8 mouse cellular contexts compared by ENCODE assay signal in the genomic region with DNA sequence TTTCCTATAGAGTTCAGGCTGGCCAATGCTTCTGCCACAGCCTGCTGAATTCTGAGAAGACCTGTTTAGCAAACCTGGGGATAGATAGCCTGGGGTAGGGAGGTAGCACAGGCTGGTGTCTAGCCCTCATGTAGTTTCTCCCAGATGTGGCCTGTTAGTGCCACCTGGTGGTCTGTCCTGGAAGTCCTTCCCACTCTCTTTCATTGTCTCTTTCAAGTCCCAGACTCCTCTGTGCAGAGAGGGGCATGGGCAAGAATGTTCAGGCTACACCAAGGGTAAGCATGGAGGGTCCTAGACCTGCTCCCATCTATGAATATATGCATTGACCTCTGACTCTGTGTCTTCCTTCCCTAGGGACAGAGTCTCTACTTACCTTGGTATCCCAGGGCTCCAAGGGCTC. TPM values are rescaled to one million over a fixed set of nuclear protein-coding genes. Genes with fewer than 3 reads are reported as not detected.
DNase-seq lines count a peak whose midpoint lies in the region; ATAC-seq lines count a peak whose summit lies in the region.

No protein-coding gene starts in this region.

- DNase-seq in 416B (ENCODE audit: low read depth), result peak; percentile 80
- DNase-seq in adrenal gland, adult 8-10 months, result peak; percentile 64
- peak; percentile 84 for DNase-seq in embryonic facial prominence, embryonic 10.5 days (ENCODE audit: low spot score)
- peak; percentile 74 for DNase-seq in liver, embryonic 11.5 days (ENCODE audit: low spot score)
- peak; percentile 67 to 80 for DNase-seq in natural killer cell, adult 2 months (ENCODE audit: low spot score in 2 of 2)
- DNase-seq in splenic B cell, adult 2 months (ENCODE audit: low read depth, low spot score), result peak; percentile 89

- peaks cover 2% of the 10 kb centered on the region for H3K4me1 ChIP-seq in embryonic facial prominence, embryonic 10.5 days
- H3K4me1 ChIP-seq in heart, embryonic 12.5 days (replicated peaks), result peaks cover 1% of the 10 kb centered on the region; the same call in 1 of the 2 replicates
- H3K4me1 ChIP-seq in kidney, embryonic 16.5 days (ENCODE audit: insufficient read depth, low read length), result peaks cover 2% of the 10 kb centered on the region; the same call in 1 of the 2 replicates
- no peaks in the 10 kb centered on the region for H3K4me1 ChIP-seq in liver, embryonic 11.5 days (replicated peaks; ENCODE audit: control insufficient read depth, insufficient read depth, low read length)

- no peaks in the 10 kb centered on the region; the same call in 1 of the 2 replicates for H3K27me3 ChIP-seq in embryonic facial prominence, embryonic 10.5 days (replicated peaks; ENCODE audit: low read depth, poor library complexity, severe bottlenecking)
- H3K27me3 ChIP-seq in heart, embryonic 12.5 days (replicated peaks), result peaks cover 33% of the 10 kb centered on the region
- no peaks in the 10 kb centered on the region for H3K27me3 ChIP-seq in kidney, embryonic 16.5 days (ENCODE audit: insufficient read depth, low read length)
- no peaks in the 10 kb centered on the region for H3K27me3 ChIP-seq in liver, embryonic 11.5 days (replicated peaks; ENCODE audit: control insufficient read depth, insufficient read depth, low read length)
- no peaks in the 10 kb centered on the region for H3K27me3 ChIP-seq in splenic B cell, adult 2 months (ENCODE audit: control insufficient read depth, insufficient read depth, low read length, poor library complexity, severe bottlenecking)

- no peak overlapping the region for H3K4me3 ChIP-seq in embryonic facial prominence, embryonic 10.5 days
- no peak overlapping the region for H3K4me3 ChIP-seq in heart, embryonic 12.5 days
- H3K4me3 ChIP-seq in kidney, embryonic 16.5 days (ENCODE audit: low read length), result no peak overlapping the region
- H3K4me3 ChIP-seq in liver, embryonic 11.5 days (ENCODE audit: low read depth, low read length), result no peak overlapping the region

- peak; percentile 29; the same call in 1 of the 2 replicates for ATAC-seq in heart, embryonic 12.5 days (ENCODE audit: insufficient number of reproducible peaks, low FRiP score)
- peak; percentile 69 for ATAC-seq in kidney, embryonic 16.5 days (ENCODE audit: low FRiP score, low TSS enrichment)
- no peak for ATAC-seq in liver, embryonic 11.5 days (replicated peaks; ENCODE audit: low FRiP score)

- no peaks in the 10 kb centered on the region for H3K36me3 ChIP-seq in embryonic facial prominence, embryonic 10.5 days (replicated peaks)
- peaks cover 12% of the 10 kb centered on the region; the same call in 1 of the 2 replicates for H3K36me3 ChIP-seq in heart, embryonic 12.5 days
- H3K36me3 ChIP-seq in kidney, embryonic 16.5 days (ENCODE audit: insufficient read depth, low read length), result no peaks in the 10 kb centered on the region
- H3K36me3 ChIP-seq in liver, embryonic 11.5 days (ENCODE audit: control insufficient read depth, insufficient read depth, low read length), result no peaks in the 10 kb centered on the region
- no peaks in the 10 kb centered on the region for H3K36me3 ChIP-seq in splenic B cell, adult 2 months (ENCODE audit: control insufficient read depth, insufficient read depth, low read length, poor library complexity, severe bottlenecking)

- no peaks in the 10 kb centered on the region for H3K9me3 ChIP-seq in embryonic facial prominence, embryonic 10.5 days
- H3K9me3 ChIP-seq in heart, embryonic 12.5 days (replicated peaks), result no peaks in the 10 kb centered on the region; the same call in 1 of the 2 replicates
- H3K9me3 ChIP-seq in kidney, embryonic 16.5 days (ENCODE audit: low read length), result no peaks in the 10 kb centered on the region
- no peaks in the 10 kb centered on the region for H3K9me3 ChIP-seq in liver, embryonic 11.5 days (ENCODE audit: control insufficient read depth, low read length)

- no peak overlapping the region for H3K4me2 ChIP-seq in heart, embryonic 12.5 days
- H3K4me2 ChIP-seq in kidney, embryonic 16.5 days (replicated peaks; ENCODE audit: low read depth, low read length), result no peak overlapping the region
- no peak overlapping the region for H3K4me2 ChIP-seq in liver, embryonic 11.5 days

- no peak overlapping the region for H3K9ac ChIP-seq in heart, embryonic 12.5 days
- no peak overlapping the region for H3K9ac ChIP-seq in kidney, embryonic 16.5 days (replicated peaks; ENCODE audit: low read length)
- H3K9ac ChIP-seq in liver, embryonic 11.5 days (ENCODE audit: low read depth, low read length), result no peak overlapping the region

- no peak overlapping the region for H3K27ac ChIP-seq in embryonic facial prominence, embryonic 10.5 days (replicated peaks)
- H3K27ac ChIP-seq in heart, embryonic 12.5 days (ENCODE audit: poor library complexity, severe bottlenecking), result no peak overlapping the region
- H3K27ac ChIP-seq in kidney, embryonic 16.5 days (ENCODE audit: low read length), result no peak overlapping the region
- no peak overlapping the region for H3K27ac ChIP-seq in liver, embryonic 11.5 days (ENCODE audit: low read depth, low read length)

RNA-seq across cellular contexts. Expression of gene Limk1, which starts 15.8 kb away (rescaled TPM):
- total RNA-seq in adrenal gland, adult 8-10 months (2022), result 10 to 100 TPM; 22.4 to 25.4 (median 23.7) TPM
- 5.7 and 5.9 TPM in 2 replicates for polyA plus RNA-seq in embryonic facial prominence, embryonic 10.5 days (2016; fragmentation: Nextera tagmentation; extraction: Ambion mirVana)
- 3.4 and 4.4 TPM in 2 replicates for polyA plus RNA-seq in heart, embryonic 12.5 days (2016; fragmentation: Nextera tagmentation; extraction: Ambion mirVana)
- 4.9 and 5.2 TPM in 2 replicates for polyA plus RNA-seq in kidney, embryonic 16.5 days (2015; fragmentation: Nextera tagmentation; extraction: Ambion mirVana)
- 1.7 and 1.8 TPM in 2 replicates for polyA plus RNA-seq in liver, embryonic 11.5 days (2014; fragmentation: Nextera tagmentation; extraction: Ambion mirVana)

RNA-seq across cellular contexts. Expression of gene Eln, which starts 43.0 kb away (rescaled TPM):
- total RNA-seq in adrenal gland, adult 8-10 months (2022), result 10 to 100 TPM in 2 of 4 experiments, 1 to 10 TPM in 2; 6.8 to 12.7 (median 9.7) TPM
- 2.4 and 3.9 TPM in 2 replicates for polyA plus RNA-seq in embryonic facial prominence, embryonic 10.5 days (2016; fragmentation: Nextera tagmentation; extraction: Ambion mirVana)
- 147 and 150 TPM in 2 replicates for polyA plus RNA-seq in heart, embryonic 12.5 days (2016; fragmentation: Nextera tagmentation; extraction: Ambion mirVana)
- polyA plus RNA-seq in kidney, embryonic 16.5 days (2015; fragmentation: Nextera tagmentation; extraction: Ambion mirVana), result 35.9 and 46.1 TPM in 2 replicates
- polyA plus RNA-seq in liver, embryonic 11.5 days (2014; fragmentation: Nextera tagmentation; extraction: Ambion mirVana), result 3.5 and 4.4 TPM in 2 replicates
